Mouse (Mus musculus) spleen, adult 2 months (tissue): ENCODE data around the gene Jsrp1.

Experiments
- CTCF ChIP-seq: fragments of 200-500 bp; IDR thresholded peaks from 2 replicates; pipeline ENCODE4 v1.5.1; 2011; ENCODE audit warnings: mild to moderate bottlenecking, inconsistent platforms; ENCODE audit not compliant: insufficient read depth, insufficient read length, insufficient replicate concordance; ENCODE audit errors: extremely low read depth
- POLR2A ChIP-seq: fragments of 200-500 bp; IDR thresholded peaks from 2 replicates; pipeline ENCODE4 v1.6.1; 2011; ENCODE audit warnings: low read depth, low read length, inconsistent platforms

- TF ChIP-seq CTCF = no peak
- TF ChIP-seq POLR2A = no peak
Observed at GRCm38 (mm10) chr10:80848571-80848970, 35.3 kb upstream of the Jsrp1 start.
